Mouse (Mus musculus) spleen, adult 2 months (tissue): Measurements from ENCODE around the gene Antxr1.

Experiments
- CTCF ChIP-seq: fragments of 200-500 bp; IDR thresholded peaks from 2 replicates; pipeline ENCODE4 v1.5.1; 2011; ENCODE audit warnings: mild to moderate bottlenecking, inconsistent platforms; ENCODE audit not compliant: insufficient read depth, insufficient read length, insufficient replicate concordance; ENCODE audit errors: extremely low read depth
- POLR2A ChIP-seq: fragments of 200-500 bp; IDR thresholded peaks from 2 replicates; pipeline ENCODE4 v1.6.1; 2011; ENCODE audit warnings: low read depth, low read length, inconsistent platforms

- TF ChIP-seq CTCF (no peak), POLR2A (no peak)
Observed at GRCm38 (mm10) chr6:87216114-87216591, 119.5 kb downstream of the Antxr1 start.
